22 mouse cellular contexts compared by ENCODE assay signal in genomic region chr14:122213590-122213989, GRCm38 (mm10). TPM values are rescaled to one million over a fixed set of nuclear protein-coding genes. Genes with fewer than 3 reads are reported as not detected.
A peak's percentile ranks its signal among the peaks of the same experiment; 100 is the strongest.
DNase-seq lines count a peak whose midpoint lies in the region; ATAC-seq and TF ChIP-seq lines count a peak whose summit lies in the region.
"Had no signal": no experiment of that assay in that cellular context is flagged by ENCODE, and none has a peak within 500 bp of the region (broad histone marks: within the 10 kb centered on the region; RNA-seq: fewer than 3 reads in every experiment).

No protein-coding gene starts in this region.

- H3K9ac ChIP-seq in forebrain, embryonic 13.5 days: no peak overlapping the region
- no peak overlapping the region for H3K9ac ChIP-seq in forebrain, embryonic 15.5 days (replicated peaks)
- no peak overlapping the region for H3K9ac ChIP-seq in midbrain, postnatal 0 days (replicated peaks; ENCODE audit: low read length, poor library complexity, severe bottlenecking)
- no peak overlapping the region for H3K9ac ChIP-seq in midbrain, embryonic 14.5 days (replicated peaks; ENCODE audit: low read length)
- H3K9ac ChIP-seq: heart, embryonic 15.5 days; hindbrain, embryonic 14.5 days; intestine, embryonic 15.5 days; midbrain, embryonic 15.5 days had no signal

- no peak for TF ChIP-seq CTCF in midbrain, postnatal 0 days (IDR thresholded peaks at IDR 0.05)
- no peak for TF ChIP-seq CTCF in kidney, adult 2 months (conservative IDR thresholded peaks at IDR 0.05; ENCODE audit: insufficient read depth, insufficient read length, low read depth, low read length)

- H3K36me3 ChIP-seq in forebrain, embryonic 13.5 days (ENCODE audit: poor library complexity, severe bottlenecking): no peaks in the 10 kb centered on the region
- no peaks in the 10 kb centered on the region for H3K36me3 ChIP-seq in forebrain, embryonic 15.5 days
- H3K36me3 ChIP-seq in midbrain, postnatal 0 days (ENCODE audit: insufficient read depth, low read length): no peaks in the 10 kb centered on the region
- no peaks in the 10 kb centered on the region for H3K36me3 ChIP-seq in midbrain, embryonic 14.5 days (ENCODE audit: control insufficient read depth, insufficient read depth, low read length)
- H3K36me3 ChIP-seq in kidney, adult 2 months (ENCODE audit: control insufficient read depth, insufficient read depth, low read length): no peaks in the 10 kb centered on the region
- H3K36me3 ChIP-seq: embryonic facial prominence, embryonic 10.5 days; heart, embryonic 15.5 days; intestine, embryonic 15.5 days; midbrain, embryonic 15.5 days had no signal

- no peaks in the 10 kb centered on the region for H3K9me3 ChIP-seq in forebrain, embryonic 13.5 days (replicated peaks)
- no peaks in the 10 kb centered on the region for H3K9me3 ChIP-seq in forebrain, embryonic 15.5 days
- H3K9me3 ChIP-seq in midbrain, postnatal 0 days (ENCODE audit: low read length): no peaks in the 10 kb centered on the region
- no peaks in the 10 kb centered on the region for H3K9me3 ChIP-seq in midbrain, embryonic 14.5 days (ENCODE audit: control insufficient read depth, low read length)
- H3K9me3 ChIP-seq: embryonic facial prominence, embryonic 10.5 days; heart, embryonic 15.5 days; intestine, embryonic 15.5 days; midbrain, embryonic 15.5 days had no signal

- no peak overlapping the region for H3K4me2 ChIP-seq in forebrain, embryonic 13.5 days
- no peak overlapping the region for H3K4me2 ChIP-seq in forebrain, embryonic 15.5 days (replicated peaks)
- no peak overlapping the region for H3K4me2 ChIP-seq in midbrain, postnatal 0 days (ENCODE audit: low read depth, low read length, poor library complexity, severe bottlenecking)
- no peak overlapping the region for H3K4me2 ChIP-seq in midbrain, embryonic 14.5 days (ENCODE audit: low read length)
- H3K4me2 ChIP-seq: heart, embryonic 15.5 days; hindbrain, embryonic 14.5 days; intestine, embryonic 15.5 days; midbrain, embryonic 15.5 days had no signal

- WGBS in forebrain, embryonic 13.5 days: 68% methylated on average over 8 of the region's 8 CpGs
- WGBS in forebrain, embryonic 15.5 days: 64% methylated on average over 8 of the region's 8 CpGs
- WGBS in midbrain, postnatal 0 days: 66% methylated on average over 8 of the region's 8 CpGs
- WGBS in midbrain, embryonic 14.5 days: 82% methylated on average over 8 of the region's 8 CpGs
- 60% methylated on average over 8 of the region's 8 CpGs for WGBS in kidney, adult 2 months

- no peaks in the 10 kb centered on the region for H3K27me3 ChIP-seq in forebrain, embryonic 13.5 days
- H3K27me3 ChIP-seq in forebrain, embryonic 15.5 days: no peaks in the 10 kb centered on the region
- H3K27me3 ChIP-seq in midbrain, postnatal 0 days (ENCODE audit: insufficient read depth, low read length): no peaks in the 10 kb centered on the region
- H3K27me3 ChIP-seq in midbrain, embryonic 14.5 days (ENCODE audit: control insufficient read depth, insufficient read depth, low read length): no peaks in the 10 kb centered on the region
- no peaks in the 10 kb centered on the region for H3K27me3 ChIP-seq in kidney, adult 2 months (replicated peaks; ENCODE audit: control insufficient read depth, insufficient read depth, low read length)
- H3K27me3 ChIP-seq: heart, embryonic 15.5 days; intestine, embryonic 15.5 days; midbrain, embryonic 15.5 days had no signal

- H3K27ac ChIP-seq in forebrain, embryonic 13.5 days: no peak overlapping the region
- H3K27ac ChIP-seq in forebrain, embryonic 15.5 days (replicated peaks): no peak overlapping the region
- no peak overlapping the region for H3K27ac ChIP-seq in midbrain, postnatal 0 days (ENCODE audit: low read depth, low read length)
- no peak overlapping the region for H3K27ac ChIP-seq in midbrain, embryonic 14.5 days (replicated peaks; ENCODE audit: low read depth, low read length)
- H3K27ac ChIP-seq in kidney, adult 2 months (ENCODE audit: insufficient read depth, low read depth, low read length): no peak overlapping the region
- H3K27ac ChIP-seq: embryonic facial prominence, embryonic 10.5 days; gastrocnemius, adult 2 months; heart, embryonic 15.5 days; hindbrain, embryonic 14.5 days; intestine, embryonic 15.5 days; midbrain, embryonic 15.5 days had no signal

- no peak overlapping the region for H3K4me3 ChIP-seq in forebrain, embryonic 13.5 days
- H3K4me3 ChIP-seq in forebrain, embryonic 15.5 days: no peak overlapping the region
- H3K4me3 ChIP-seq in midbrain, postnatal 0 days (ENCODE audit: low read depth, low read length): no peak overlapping the region
- H3K4me3 ChIP-seq in midbrain, embryonic 14.5 days (replicated peaks; ENCODE audit: low read depth, low read length): no peak overlapping the region
- H3K4me3 ChIP-seq in kidney, adult 2 months (ENCODE audit: insufficient read depth, low read depth, low read length): no peak overlapping the region
- H3K4me3 ChIP-seq: embryonic facial prominence, embryonic 10.5 days; gastrocnemius, adult 2 months; heart, embryonic 15.5 days; intestine, embryonic 15.5 days; midbrain, embryonic 15.5 days; myocyte had no signal

- peak; percentile 21; the same call in 1 of the 2 replicates for ATAC-seq in forebrain, embryonic 13.5 days
- no peak for ATAC-seq in forebrain, embryonic 15.5 days (replicated peaks)
- ATAC-seq in midbrain, postnatal 0 days (ENCODE audit: low FRiP score): no peak
- no peak for ATAC-seq in midbrain, embryonic 14.5 days (ENCODE audit: low FRiP score, low TSS enrichment)
- ATAC-seq: intestine, embryonic 15.5 days; midbrain, embryonic 15.5 days had no signal

- no peaks in the 10 kb centered on the region for H3K4me1 ChIP-seq in forebrain, embryonic 13.5 days
- no peaks in the 10 kb centered on the region for H3K4me1 ChIP-seq in forebrain, embryonic 15.5 days
- H3K4me1 ChIP-seq in midbrain, postnatal 0 days (ENCODE audit: insufficient read depth, low read length): no peaks in the 10 kb centered on the region
- no peaks in the 10 kb centered on the region for H3K4me1 ChIP-seq in midbrain, embryonic 14.5 days (ENCODE audit: control insufficient read depth, insufficient read depth, low read length)
- H3K4me1 ChIP-seq in kidney, adult 2 months (ENCODE audit: control insufficient read depth, insufficient read depth, low read length): peaks cover 10% of the 10 kb centered on the region; the same call in 1 of the 2 replicates
- H3K4me1 ChIP-seq: embryonic facial prominence, embryonic 10.5 days; heart, embryonic 15.5 days; intestine, embryonic 15.5 days; midbrain, embryonic 15.5 days had no signal

- TF ChIP-seq POLR2A in kidney, adult 2 months (IDR thresholded peaks at IDR 0.05; ENCODE audit: low read depth, low read length): no peak

- peak; percentile 43 for DNase-seq in midbrain, postnatal 0 days (ENCODE audit: low spot score)
- no peak for DNase-seq in midbrain, embryonic 14.5 days
- DNase-seq in cerebellum, adult 9-11 months: peak; percentile 85
- DNase-seq in kidney, adult 2 months: no peak
- no peak for DNase-seq in spleen, postnatal 36 days (ENCODE audit: low spot score in 2 of 2)
- no peak for DNase-seq in spleen, postnatal 14 days (ENCODE audit: low spot score in 2 of 2)
- DNase-seq: adrenal gland, postnatal 14 days; gastrocnemius, adult 2 months; heart, postnatal 36 days; kidney, adult 9 months; kidney, postnatal 14 days; lung, postnatal 4 days; thymus, adult 18-20 months; thymus, postnatal 36 days had no signal

RNA-seq across cellular contexts. Expression of gene Clybl, which starts 32.1 kb away (rescaled TPM):
- polyA plus RNA-seq in forebrain, embryonic 13.5 days (2015; fragmentation: Nextera tagmentation; extraction: Ambion mirVana): 21.0 and 22.9 TPM in 2 replicates
- 10.5 and 12.4 TPM in 2 replicates for polyA plus RNA-seq in forebrain, embryonic 15.5 days (2015; fragmentation: Nextera tagmentation; extraction: Ambion mirVana)
- total RNA-seq in midbrain, postnatal 0 days (2014; rRNA removed): 8.7 and 13.3 TPM in 2 replicates
- 21.1 and 21.6 TPM in 2 replicates for polyA plus RNA-seq in midbrain, postnatal 0 days (2015; fragmentation: Nextera tagmentation; extraction: Ambion mirVana)
- polyA plus RNA-seq in midbrain, embryonic 14.5 days (2014; fragmentation: Nextera tagmentation; extraction: Ambion mirVana): 12.8 and 17.2 TPM in 2 replicates
- 62.1 and 66.7 TPM in 2 replicates for polyA plus RNA-seq in kidney, adult 2 months (2012; rRNA removed)

Comparison
In these comparisons a context has a peak if more than half of its experiments do, and no peak if none do; other contexts are left out.
1. DNase-seq: peak in midbrain, postnatal 0 days (single experiment) and cerebellum, adult 9-11 months (single experiment); none in midbrain, embryonic 14.5 days (single experiment), kidney, adult 2 months (single experiment), spleen, postnatal 36 days (0 of 2) and spleen, postnatal 14 days (0 of 2).